Mouse (Mus musculus) embryonic fibroblast, embryonic 13.5 days (primary cell): Measurements from ENCODE around the gene C330021F23Rik.

Experiments
- CTCF ChIP-seq: IDR thresholded peaks from 2 replicates; pipeline ENCODE4 v1.5.1; 2011; ENCODE audit warnings: mild to moderate bottlenecking, control low read depth, low read length, moderate library complexity, borderline replicate concordance; ENCODE audit not compliant: insufficient read depth
- POLR2A ChIP-seq: IDR thresholded peaks from 2 replicates; pipeline ENCODE4 v1.6.1; 2011; ENCODE audit warnings: low read depth, mild to moderate bottlenecking, control low read depth, low read length, moderate library complexity

- TF ChIP-seq CTCF (no peak), POLR2A (0 out of 2 replicates have a peak, but pooled peaks have one; percentile 24)
These were observed 11.7 kb upstream of the C330021F23Rik start for GRCm38 (mm10) chr8:3556114-3556513.
